Mouse (Mus musculus): ENCODE measurements at regions not wholly inside any gene's neighbourhood (a gene's known extent, or its start where the extent isn't known, plus 50 kb on each side); places are given as distances from the start of the nearest gene placed in this dataset.

GRCm38 (mm10) chr4:58605941-58606340, 52.2 kb upstream of the Lpar1 start:
- TF ChIP-seq EP300 (IDR thresholded peaks at IDR 0.05; ENCODE audit: low read depth in 1 of 2, low read length in 2 of 2) (no peak), GATA1 (IDR thresholded peaks at IDR 0.05; ENCODE audit: low read depth, low read length) (no peak), CTCF (IDR thresholded peaks at IDR 0.05 in 2 of 3, conservative IDR thresholded peaks at IDR 0.05 in 1 of 3; ENCODE audit: control insufficient read depth in 1 of 3, insufficient read depth in 1 of 3, low read depth in 2 of 3, low read length in 3 of 3, poor library complexity in 1 of 3, severe bottlenecking in 1 of 3) (no peak), ZC3H11A (IDR thresholded peaks at IDR 0.05; ENCODE audit: low read depth, low read length) (no peak), TAL1 (IDR thresholded peaks at IDR 0.05; ENCODE audit: low read length) (no peak), MAX (IDR thresholded peaks at IDR 0.05; ENCODE audit: low read length) (no peak)

All from MEL (cell line).